Mouse (Mus musculus): ENCODE results near the gene Gm11032.
A peak's percentile ranks its signal among the peaks of the same experiment; 100 is the strongest.
"Not testable (repeated sequence)": the region's sequence is repeated elsewhere in the genome, so short reads cannot be mapped to it uniquely, and the experiment has no call there.

Gene Gm11032

DNA sequence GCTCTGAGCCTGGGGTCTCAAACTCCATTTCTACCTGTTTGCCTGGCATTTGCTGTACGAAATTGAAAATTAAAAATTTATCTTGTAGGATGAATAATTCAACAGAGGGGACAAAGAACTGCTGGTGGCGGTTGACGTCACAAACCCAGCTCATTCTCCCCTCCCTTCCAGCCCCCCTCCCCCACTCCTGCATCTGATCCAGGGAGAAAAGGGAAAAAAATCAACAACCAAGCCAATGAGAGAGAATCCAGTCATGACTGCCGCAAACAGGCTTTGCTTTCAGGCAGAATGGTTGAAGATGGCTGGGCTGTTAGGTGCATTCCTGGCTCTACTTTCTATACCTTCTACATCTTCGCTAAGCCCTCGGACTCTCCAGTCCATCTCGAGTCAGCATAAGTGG, 6.1 kb downstream of the Gm11032 start:
- DNase-seq (ENCODE audit: low spot score in 2 of 2) = no peak

DNA sequence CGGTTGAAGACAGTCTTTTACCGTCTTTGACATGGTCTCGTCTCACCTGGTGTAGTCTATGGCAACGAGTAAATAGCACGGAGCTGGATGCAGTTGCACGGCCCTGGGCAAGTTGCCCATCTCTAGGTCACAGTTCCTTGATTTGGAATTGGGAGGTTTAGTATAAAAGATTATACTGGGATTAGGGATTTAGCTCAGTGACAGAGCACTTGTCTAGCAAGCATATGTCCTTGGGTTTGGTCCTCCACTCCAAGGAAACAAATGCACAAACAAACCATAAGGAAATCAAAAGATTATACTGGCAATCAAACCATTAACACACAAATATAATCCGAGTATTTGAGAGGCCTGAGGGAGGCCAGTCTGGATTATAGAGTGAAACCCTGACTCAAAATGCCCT, 7.8 kb downstream of the Gm11032 start:
- no peak for DNase-seq (ENCODE audit: low spot score in 2 of 2)

DNA sequence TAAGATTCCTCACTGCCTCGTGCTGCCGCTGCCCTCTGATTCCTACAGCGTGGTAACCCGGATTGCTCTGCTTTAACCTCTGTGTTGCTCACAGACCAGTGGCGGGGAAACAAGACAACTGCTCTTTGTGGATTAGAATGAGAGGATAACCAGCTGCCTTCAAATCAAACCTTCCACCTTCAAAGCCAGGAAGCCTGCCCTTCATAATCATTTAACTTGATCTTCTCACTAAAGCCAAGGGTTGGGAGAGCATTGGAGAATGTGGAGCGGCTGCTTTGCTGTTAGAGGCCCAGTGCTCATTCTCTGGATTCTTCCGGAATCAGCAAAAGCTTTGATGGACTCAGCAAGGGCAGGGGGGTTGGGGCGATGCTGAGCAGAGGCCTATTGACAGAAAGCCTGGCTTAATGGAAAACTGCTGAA, 10.0 kb downstream of the Gm11032 start:
- DNase-seq (ENCODE audit: low spot score in 2 of 2) = no peak

DNA sequence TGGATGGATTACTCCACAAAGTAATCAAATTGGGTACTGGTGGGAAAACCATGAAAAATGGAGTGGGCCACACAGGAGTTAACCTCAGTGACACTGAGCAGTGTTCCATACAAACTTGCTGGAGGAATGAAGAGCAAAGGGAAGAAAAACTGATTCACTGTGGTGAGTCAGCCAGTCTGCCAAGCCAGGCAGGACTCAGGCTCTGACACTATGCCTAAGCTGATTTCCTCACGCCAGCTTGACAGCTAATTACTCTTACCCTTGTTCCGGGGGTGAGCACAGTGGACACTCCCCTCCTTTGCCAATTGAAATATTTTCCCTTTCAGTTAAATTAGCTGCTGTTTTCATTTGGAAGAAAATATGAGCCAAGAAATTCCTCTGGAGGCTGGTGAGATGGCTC, 13.6 kb downstream of the Gm11032 start:
- DNase-seq (ENCODE audit: low spot score in 2 of 2) = no peak

DNA sequence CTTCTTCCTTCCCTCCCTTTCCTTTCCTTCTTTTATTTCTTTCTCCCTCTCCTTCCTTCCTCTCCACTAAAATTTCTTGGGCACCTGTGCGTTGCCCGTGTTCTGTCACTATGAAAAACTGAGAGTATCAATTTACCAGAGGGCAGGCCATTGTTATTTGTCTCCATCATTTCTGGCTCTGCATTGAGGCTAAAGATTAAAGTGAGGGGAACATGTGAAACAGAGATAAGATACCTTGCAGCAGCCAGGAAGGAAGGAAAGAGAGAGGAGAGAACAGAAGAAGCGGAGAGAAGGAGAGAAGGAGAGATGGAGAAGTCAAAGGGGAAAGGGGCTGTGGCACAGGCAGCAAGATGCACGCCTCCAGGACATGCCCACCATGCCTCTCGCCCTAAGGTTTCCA, 14.5 kb downstream of the Gm11032 start:
- DNase-seq (ENCODE audit: low spot score in 2 of 2) = no peak

DNA sequence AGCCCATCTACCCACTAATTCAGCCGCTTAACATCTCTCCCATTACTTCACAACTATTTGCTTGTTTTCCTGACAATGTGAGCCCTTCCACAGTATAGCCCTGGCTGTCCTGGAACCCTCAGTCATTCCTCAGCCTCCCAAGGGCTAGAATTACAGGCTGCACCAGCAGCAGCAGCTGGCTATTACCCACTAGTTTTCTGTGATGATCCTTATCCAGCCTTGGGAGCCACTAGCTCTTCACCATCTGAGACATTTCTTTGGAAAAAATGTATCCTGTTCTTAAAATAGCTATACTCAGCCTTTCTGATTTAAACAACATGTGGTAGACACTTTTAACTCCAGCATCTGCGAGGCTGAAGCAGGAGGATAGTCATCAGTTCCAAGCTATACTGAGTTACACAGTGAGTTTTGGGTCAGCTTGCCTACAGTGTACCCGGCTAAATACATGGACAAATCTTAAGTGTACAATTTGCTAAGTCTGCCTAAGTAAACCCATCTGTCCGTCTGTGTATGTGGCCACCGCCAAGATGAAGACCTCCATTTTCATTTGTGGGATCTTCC, 17.0 kb downstream of the Gm11032 start:
- peak; percentile 13 to 21 for DNase-seq (ENCODE audit: low spot score in 2 of 2)

DNA sequence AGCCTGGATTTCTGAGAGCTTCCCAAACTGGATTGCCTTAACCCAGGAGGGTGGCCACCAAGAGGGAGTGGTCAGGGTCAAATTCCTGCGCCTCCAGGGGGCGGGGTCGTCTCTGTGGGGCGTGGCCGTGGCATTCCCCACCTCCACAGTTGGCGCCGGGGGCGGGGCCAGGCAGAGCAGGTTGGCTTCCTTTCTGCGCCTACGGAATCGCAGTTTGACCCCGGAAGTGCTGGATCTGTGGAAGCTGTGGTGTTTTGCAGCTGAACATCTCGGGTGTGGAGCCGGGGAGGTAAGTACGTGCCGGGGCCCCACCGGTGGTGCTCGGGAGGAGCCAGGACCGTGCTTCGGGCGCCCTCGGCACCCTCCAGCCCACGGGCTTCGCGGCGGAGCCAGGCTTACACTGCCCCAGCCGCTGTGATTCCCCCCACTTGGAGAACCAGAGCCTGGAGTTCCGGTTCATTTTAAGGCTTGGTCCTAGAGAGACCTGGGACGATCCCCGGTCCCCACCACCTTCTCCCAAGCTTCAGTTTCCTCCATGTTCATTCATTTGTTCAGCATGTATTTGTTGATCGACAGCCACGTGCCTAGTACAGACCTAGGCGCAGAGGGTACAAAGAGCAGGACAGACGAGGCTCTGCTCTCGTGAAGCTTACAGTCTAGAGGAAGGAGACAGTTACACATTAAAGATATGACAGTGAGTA, 17.8 kb downstream of the Gm11032 start, which contains the start of gene Ascc2:
Ascc2 (plus strand) TSS at position 214 of the 701 bp plus-strand sequence.
- DNase-seq (ENCODE audit: low spot score in 2 of 2) = peak; percentile 87 to 90

DNA sequence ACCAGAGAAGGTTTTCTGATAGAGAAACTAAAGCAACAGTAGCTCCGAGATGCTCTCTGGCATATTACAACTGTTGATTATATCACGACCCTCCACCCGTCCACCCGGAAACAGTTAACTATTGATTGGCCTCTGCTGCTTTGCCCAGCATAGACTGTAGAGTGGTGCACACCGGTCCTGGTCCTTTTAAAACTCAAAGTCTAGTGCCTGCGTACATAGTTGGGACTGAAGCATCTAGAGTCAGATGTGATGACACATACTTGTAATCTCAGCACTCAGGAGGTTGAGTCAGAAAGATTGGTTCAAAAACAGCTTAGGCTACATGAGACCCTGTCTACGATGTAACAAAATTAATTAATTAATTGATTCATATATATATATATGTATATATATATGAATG, 18.4 kb downstream of the Gm11032 start:
- DNase-seq (ENCODE audit: low spot score in 2 of 2) = no peak

DNA sequence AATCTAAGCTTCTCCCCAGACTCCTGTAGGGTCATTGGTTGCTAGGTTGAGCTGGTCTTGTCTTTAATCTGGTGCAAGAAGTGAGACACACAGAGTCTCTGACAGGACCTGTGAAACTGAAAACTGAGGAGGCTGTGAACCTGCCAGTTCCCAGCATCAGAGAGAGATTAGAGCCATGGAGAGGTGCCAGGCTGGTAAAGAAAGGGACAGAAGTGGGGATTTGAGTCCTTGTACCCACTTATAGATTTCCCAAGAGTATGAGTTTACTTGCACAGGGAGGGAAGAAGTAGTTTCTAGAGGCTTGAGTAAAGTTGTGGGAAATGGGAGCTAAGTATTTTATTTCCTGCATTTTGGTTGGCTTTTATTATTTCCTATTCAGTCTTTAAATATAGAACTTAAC, 21.3 kb downstream of the Gm11032 start:
- DNase-seq (ENCODE audit: low spot score in 2 of 2) = no peak

DNA sequence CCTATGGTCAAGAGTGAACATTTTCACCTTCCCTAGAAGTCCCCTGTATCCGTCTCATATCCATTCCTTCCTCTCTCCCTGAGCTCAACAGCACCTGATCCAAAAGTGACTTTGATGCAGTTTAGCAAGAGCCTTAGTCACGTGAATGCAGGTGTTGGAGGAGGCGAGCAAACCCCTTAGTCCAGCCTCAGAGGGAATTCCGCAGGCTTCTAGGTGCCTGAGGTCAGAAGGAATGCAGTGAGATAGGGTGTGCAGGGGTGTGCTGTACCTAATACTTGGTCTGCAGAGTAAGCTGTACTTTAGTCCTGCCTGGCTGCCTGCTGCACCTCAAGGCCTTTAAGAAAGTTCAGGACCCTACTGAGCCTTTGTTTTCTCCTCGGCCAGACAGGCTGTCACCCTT, 23.9 kb downstream of the Gm11032 start:
- no peak for DNase-seq (ENCODE audit: low spot score in 2 of 2)

DNA sequence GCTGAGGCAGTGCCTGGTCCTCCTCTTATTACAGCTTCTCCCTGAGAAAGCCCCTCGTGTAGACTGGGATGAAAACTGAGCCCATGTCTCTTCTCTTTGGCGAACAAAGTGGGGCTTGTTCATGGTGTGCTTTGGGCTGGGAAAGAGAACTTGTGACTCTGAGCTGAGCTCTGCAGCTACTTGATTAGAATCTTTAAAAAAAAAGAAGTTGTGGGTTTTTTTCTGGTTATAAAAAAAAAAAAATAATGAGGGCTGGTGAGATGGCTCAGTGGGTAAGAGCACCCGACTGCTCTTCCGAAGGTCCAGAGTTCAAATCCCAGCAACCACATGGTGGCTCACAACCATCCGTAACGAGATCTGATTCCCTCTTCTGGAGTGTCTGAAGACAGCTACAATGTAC, 25.3 kb downstream of the Gm11032 start:
- DNase-seq (ENCODE audit: low spot score in 2 of 2) = not testable (repeated sequence)

DNA sequence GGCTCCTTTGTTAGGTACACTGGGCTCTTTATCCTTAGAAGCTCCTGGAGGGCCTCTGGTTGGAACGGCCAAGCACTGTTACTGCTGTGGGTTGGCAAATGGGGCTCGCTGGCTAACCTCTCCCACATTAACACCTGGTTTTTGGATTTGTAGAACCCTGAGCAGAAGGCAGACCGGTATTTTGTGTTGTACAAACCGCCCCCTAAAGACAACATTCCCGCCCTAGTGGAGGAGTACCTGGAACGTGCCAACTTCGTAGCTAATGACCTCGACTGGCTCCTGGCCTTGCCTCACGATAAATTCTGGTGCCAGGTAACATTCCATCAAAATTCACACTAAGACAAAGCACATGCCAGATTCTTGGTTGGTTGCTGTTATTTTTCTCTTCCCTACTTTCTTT, 26.5 kb downstream of the Gm11032 start:
- no peak for DNase-seq (ENCODE audit: low spot score in 2 of 2)

DNA sequence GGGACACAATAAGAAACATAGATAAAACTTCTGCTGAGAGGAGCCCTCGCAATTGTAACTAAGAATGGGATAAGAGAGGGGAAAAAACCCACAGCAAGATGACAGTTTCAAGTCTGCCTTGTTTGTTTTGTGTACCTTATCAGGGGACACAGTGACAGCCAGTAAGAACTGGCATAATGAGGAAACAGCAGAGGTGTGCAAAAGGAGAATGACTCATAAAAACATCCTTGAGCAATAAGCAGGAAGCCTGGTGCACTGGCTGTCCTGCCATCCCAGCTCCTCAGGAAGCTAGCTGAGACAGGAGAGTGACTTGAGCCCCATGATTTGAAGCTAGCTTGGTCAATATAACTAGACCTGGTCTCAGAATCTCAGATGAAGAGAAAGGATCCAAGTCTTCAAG, 40.0 kb downstream of the Gm11032 start:
- no peak for DNase-seq (ENCODE audit: low spot score in 2 of 2)

DNA sequence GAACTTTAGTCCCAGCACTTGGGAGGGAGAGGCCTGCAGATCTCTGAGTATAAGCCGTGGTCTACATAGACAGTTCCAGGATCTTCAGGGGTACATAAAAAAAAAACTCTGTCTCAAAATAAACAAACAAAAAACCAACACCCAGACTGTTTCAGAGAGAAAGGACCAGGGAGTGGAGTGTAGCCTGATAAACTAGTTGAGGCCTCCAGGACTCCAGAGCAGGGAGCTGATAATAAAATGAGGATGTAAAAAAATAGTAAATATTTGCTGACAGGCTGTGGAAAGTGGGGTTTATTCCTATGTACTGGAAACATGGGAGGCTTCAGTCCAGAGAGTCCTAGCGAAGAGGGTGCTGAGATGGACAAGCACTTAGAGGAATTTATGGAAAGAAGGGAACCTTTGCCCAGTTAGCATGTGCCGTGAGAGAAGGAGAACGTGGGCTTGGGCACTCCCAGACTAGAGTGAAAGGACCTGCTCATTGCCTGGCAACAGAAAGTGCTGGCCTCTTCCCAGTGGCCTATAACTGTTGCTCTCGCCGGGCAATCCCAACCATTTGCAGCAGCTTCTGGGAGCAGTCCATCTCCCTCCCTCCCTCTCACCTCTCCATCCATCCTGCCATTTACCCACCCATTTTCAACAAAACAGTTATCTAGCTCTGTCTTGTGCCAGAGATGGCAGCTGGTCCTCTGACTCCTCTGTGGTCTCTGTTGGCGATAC, 40.6 kb downstream of the Gm11032 start:
- DNase-seq (ENCODE audit: low spot score in 2 of 2) = no peak

DNA sequence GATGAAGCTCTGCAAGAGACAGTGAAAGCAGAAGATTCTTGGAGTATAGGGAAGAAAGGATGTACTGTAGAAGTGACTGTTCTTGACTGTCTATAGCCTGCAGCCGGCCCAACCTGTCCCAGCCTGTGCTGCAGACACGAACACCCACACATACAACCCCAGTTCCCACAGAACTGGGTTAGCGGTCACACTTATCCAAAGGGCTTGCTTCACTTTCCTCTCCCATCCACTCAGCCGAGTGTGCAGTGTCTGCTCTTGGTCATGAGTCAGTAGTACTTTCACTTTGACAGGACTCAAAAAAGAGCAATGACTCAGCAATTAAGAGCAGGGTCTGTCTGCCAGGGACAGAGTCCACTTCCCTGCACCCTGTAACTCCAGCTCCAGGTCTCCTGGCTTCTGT, 41.5 kb downstream of the Gm11032 start:
- DNase-seq (ENCODE audit: low spot score in 2 of 2) = peak; percentile 18 to 20

DNA sequence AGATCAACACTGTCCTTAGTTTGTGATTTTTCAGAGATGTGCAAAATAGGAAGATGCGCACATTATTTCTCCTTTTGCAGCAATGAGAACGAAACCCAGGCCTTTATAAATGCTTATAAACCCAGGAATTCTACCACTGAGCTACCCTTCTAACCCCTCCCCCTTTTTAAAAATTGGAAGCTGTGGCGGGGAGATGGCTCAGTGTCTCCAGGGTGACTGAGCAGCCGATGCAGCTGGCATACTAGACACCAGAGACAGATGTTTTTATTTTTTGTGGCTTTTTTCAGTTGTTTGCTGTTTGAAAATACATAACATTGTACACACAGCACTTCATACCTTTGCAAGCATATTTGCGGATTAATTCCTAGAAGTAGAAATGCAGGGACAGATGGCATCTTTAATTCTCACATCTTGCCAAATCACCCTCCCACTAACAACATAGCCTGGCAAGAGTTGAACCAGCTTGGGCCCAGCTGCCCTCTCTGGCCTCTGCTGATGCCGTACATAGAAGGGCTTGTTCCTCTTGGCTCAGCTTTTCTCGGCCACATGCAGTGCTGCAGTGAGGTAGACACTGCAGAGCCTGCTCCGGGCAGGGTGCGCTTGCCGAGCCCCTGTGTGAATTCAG, 42.1 kb downstream of the Gm11032 start:
- peak; percentile 22 to 36 for DNase-seq (ENCODE audit: low spot score in 2 of 2)

DNA sequence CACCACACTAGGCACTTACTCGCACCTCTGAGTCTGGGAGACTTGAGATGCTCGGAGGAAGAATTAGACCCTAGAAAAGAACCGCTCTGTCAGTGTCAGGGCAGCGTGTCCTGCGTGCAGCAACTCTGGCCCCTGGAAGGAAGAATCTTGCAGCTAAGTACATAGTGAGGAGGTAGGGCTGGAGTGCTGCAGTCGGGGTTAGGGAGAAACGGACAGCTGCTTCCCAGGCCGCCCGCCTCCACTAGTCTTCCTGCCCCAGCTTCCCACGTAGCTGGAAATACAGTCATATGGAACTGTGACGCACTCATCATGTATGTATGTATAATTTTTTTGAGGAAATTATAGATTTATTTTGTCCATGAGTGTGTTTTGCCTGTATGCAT, 42.6 kb downstream of the Gm11032 start:
- peak in 1 of 2 experiments; percentile 17 for DNase-seq (ENCODE audit: low spot score in 2 of 2)

Data from right cerebral cortex, adult 2 months (tissue).